Mouse (Mus musculus): ENCODE measurements around the gene Ace2. TPM values are rescaled to one million over a fixed set of nuclear protein-coding genes. Genes with fewer than 3 reads are reported as not detected.

The Ace2 gene
- polyA plus RNA-seq, 1 experiment, result 0.08 TPM

DNA sequence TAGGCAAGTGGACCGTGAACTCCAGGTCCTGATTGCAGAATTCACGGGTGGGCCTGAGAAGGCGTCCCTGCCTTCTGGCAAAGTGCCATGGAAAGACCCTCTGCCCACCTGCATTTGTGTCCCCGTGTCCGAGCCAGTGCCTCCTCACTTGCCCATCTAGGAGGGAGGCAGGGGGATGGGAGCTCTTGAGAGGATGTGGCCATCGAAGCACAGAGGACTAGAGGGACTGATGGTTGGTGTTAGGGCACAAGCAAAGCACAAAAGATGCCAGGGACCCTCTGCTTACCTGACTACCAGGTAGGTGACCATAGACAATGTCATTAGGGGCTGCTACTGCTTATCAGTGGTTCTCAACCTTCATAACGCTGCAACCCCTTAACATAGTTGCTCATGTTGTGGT lies 36.9 kb upstream of the Ace2 start:
- TF ChIP-seq POLR2A (IDR thresholded peaks at IDR 0.05; ENCODE audit: control insufficient read depth, extremely low read depth, insufficient read depth, low read length, poor library complexity) (no peak), CTCF (IDR thresholded peaks at IDR 0.05; ENCODE audit: borderline replicate concordance, control insufficient read depth, extremely low read depth, insufficient read depth, low read length, poor library complexity) (no peak)
- H3K4me1 ChIP-seq (replicated peaks; ENCODE audit: control insufficient read depth, insufficient read depth, low read length), result peaks cover 2% of the 10 kb centered on the region
- no peak overlapping the region for H3K27ac ChIP-seq (ENCODE audit: control insufficient read depth, insufficient read depth, low read length)
- DNase-seq, result no peak
- H3K27me3 ChIP-seq (ENCODE audit: control insufficient read depth, insufficient read depth, low read length), result no peaks in the 10 kb centered on the region
- no peak overlapping the region for H3K4me3 ChIP-seq (ENCODE audit: control insufficient read depth, insufficient read depth, low read length)
- WGBS, result 91% methylated on average over 7 of the region's 7 CpGs
- H3K36me3 ChIP-seq (ENCODE audit: control insufficient read depth, insufficient read depth, low read length), result no peaks in the 10 kb centered on the region

DNA sequence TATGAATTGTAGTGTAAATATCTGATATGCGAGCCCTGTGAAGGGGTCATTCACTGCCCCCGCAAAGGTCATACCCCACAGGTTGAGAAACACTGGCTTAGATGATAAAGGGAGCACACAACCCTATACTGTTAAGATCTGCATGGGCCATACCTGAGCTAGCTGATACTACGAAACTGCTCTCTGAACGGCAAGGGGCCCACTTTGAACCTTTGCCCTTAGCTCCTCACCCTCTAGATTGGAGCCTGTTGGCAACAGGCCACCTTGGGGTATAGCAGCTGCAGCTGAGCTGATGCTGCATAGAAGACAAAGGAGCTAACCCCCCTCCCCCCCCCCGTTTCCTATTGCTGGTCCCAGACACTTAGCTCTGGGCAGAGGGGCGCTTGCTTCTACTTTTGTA lies 36.5 kb upstream of the Ace2 start:
- TF ChIP-seq POLR2A (IDR thresholded peaks at IDR 0.05; ENCODE audit: control insufficient read depth, extremely low read depth, insufficient read depth, low read length, poor library complexity) (no peak), CTCF (IDR thresholded peaks at IDR 0.05; ENCODE audit: borderline replicate concordance, control insufficient read depth, extremely low read depth, insufficient read depth, low read length, poor library complexity) (no peak)

DNA sequence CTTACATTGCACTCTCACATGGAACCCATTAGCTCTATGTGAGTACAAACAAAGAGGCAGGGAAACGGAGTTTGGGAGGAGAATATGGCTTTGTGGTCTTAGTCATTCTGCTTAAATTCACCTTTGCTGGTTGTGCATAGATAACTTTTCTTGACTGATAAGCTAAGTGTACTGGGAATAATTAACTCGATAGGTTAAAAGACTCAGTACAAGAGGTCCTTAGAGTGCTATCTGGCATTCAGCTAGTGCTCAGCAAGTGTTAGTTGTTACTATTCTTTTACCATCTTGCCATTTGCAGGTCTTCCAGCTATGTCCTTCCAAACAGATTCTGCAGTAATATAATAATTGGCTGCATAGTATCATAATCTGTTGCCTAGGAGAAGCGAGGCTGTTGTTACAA lies 28.0 kb upstream of the Ace2 start:
- WGBS, result 95% methylated on average over 3 of the region's 3 CpGs
- no peak for DNase-seq
- no peaks in the 10 kb centered on the region for H3K27me3 ChIP-seq (ENCODE audit: control insufficient read depth, insufficient read depth, low read length)
- TF ChIP-seq CTCF (IDR thresholded peaks at IDR 0.05; ENCODE audit: borderline replicate concordance, control insufficient read depth, extremely low read depth, insufficient read depth, low read length, poor library complexity) (no peak), POLR2A (IDR thresholded peaks at IDR 0.05; ENCODE audit: control insufficient read depth, extremely low read depth, insufficient read depth, low read length, poor library complexity) (no peak)
- no peak overlapping the region for H3K4me3 ChIP-seq (ENCODE audit: control insufficient read depth, insufficient read depth, low read length)
- H3K27ac ChIP-seq (ENCODE audit: control insufficient read depth, insufficient read depth, low read length), result no peak overlapping the region
- no peaks in the 10 kb centered on the region for H3K36me3 ChIP-seq (ENCODE audit: control insufficient read depth, insufficient read depth, low read length)
- H3K4me1 ChIP-seq (replicated peaks; ENCODE audit: control insufficient read depth, insufficient read depth, low read length), result no peaks in the 10 kb centered on the region

More for the DNA sequence above, 36.5 kb upstream of the Ace2 start:
- Histone ChIP-seq H3K27ac (ENCODE audit: control insufficient read depth, insufficient read depth, low read length) (no peak overlapping the region), H3K4me3 (ENCODE audit: control insufficient read depth, insufficient read depth, low read length) (no peak overlapping the region), H3K27me3 (ENCODE audit: control insufficient read depth, insufficient read depth, low read length) (no peaks in the 10 kb centered on the region), H3K36me3 (ENCODE audit: control insufficient read depth, insufficient read depth, low read length) (no peaks in the 10 kb centered on the region), H3K4me1 (replicated peaks; ENCODE audit: control insufficient read depth, insufficient read depth, low read length) (peaks cover 2% of the 10 kb centered on the region)
- DNase-seq, result peak; percentile 1
- 54% methylated on average over 6 of the region's 6 CpGs for WGBS

DNA sequence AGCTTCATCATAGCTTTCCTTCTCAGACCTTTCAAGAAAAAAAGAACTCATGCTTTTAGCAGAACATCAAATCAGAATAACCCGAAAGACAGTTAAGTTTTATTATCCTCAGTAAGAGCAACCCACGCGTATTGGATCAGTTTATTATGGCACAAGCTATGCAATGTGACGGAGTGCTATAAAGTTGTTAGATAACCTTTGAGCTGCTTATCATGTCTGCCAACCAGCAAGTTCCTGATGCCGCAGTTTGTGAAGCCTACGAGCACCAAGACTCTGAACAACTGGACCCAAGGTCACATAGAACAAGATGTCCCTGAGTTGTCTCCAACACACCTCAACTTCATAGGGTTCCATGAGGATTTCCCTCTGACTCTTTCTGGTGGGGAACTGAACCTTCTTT lies 25.4 kb upstream of the Ace2 start:
- no peak for TF ChIP-seq POLR2A (IDR thresholded peaks at IDR 0.05; ENCODE audit: control insufficient read depth, extremely low read depth, insufficient read depth, low read length, poor library complexity)
- TF ChIP-seq CTCF (IDR thresholded peaks at IDR 0.05; ENCODE audit: borderline replicate concordance, control insufficient read depth, extremely low read depth, insufficient read depth, low read length, poor library complexity), result no peak
- no peak for DNase-seq
- 97% methylated on average over 6 of the region's 6 CpGs for WGBS
- Histone ChIP-seq H3K4me1 (replicated peaks; ENCODE audit: control insufficient read depth, insufficient read depth, low read length) (no peaks in the 10 kb centered on the region), H3K27ac (ENCODE audit: control insufficient read depth, insufficient read depth, low read length) (no peak overlapping the region), H3K27me3 (ENCODE audit: control insufficient read depth, insufficient read depth, low read length) (no peaks in the 10 kb centered on the region), H3K36me3 (ENCODE audit: control insufficient read depth, insufficient read depth, low read length) (no peaks in the 10 kb centered on the region), H3K4me3 (ENCODE audit: control insufficient read depth, insufficient read depth, low read length) (no peak overlapping the region)

DNA sequence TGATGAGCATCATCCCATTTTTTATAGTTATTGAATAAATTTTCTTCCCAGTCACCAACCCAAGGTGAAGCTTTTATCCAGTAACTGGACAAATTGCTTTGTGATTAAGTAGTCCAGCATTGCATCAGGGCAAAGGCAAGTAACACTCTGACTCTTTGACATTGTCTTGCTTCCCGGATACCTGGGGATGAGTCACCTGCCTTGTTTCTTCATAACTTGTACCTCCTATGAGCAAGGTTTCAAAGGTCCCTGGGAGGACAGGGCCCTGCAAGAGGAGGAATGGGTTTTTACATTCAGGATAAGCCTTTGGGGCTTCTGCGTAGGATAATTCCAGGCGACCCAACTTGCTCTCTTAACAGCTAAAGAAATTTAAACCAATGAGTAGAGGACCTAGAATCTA lies 15.2 kb upstream of the Ace2 start:
- Histone ChIP-seq H3K4me3 (ENCODE audit: control insufficient read depth, insufficient read depth, low read length) (no peak overlapping the region), H3K36me3 (ENCODE audit: control insufficient read depth, insufficient read depth, low read length) (no peaks in the 10 kb centered on the region), H3K4me1 (replicated peaks; ENCODE audit: control insufficient read depth, insufficient read depth, low read length) (no peaks in the 10 kb centered on the region), H3K27me3 (ENCODE audit: control insufficient read depth, insufficient read depth, low read length) (no peaks in the 10 kb centered on the region), H3K27ac (ENCODE audit: control insufficient read depth, insufficient read depth, low read length) (no peak overlapping the region)
- 99% methylated on average over 3 of the region's 3 CpGs for WGBS
- no peak for DNase-seq
- TF ChIP-seq CTCF (IDR thresholded peaks at IDR 0.05; ENCODE audit: borderline replicate concordance, control insufficient read depth, extremely low read depth, insufficient read depth, low read length, poor library complexity) (no peak), POLR2A (IDR thresholded peaks at IDR 0.05; ENCODE audit: control insufficient read depth, extremely low read depth, insufficient read depth, low read length, poor library complexity) (no peak)

DNA sequence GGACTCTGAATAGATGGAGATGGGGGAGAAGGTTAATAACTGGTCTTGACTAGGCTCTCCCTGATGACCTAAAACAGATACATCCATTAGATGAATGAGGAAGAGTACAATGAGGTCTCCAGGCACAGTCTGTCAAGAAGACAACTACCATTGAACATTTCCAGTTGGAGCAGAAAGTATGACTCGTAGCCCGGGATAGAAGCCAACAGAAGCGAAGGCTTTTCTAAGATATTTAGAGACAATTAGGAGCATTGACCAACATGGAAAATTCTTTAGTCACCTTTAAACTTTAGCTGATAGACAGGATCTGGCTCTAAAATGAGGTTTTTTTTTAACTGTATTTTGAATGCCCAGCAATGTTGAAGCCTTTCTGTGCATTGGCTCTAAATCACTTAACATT lies 5.6 kb upstream of the Ace2 start:
- DNase-seq, result no peak
- WGBS, result 92% methylated on average over 3 of the region's 3 CpGs

DNA sequence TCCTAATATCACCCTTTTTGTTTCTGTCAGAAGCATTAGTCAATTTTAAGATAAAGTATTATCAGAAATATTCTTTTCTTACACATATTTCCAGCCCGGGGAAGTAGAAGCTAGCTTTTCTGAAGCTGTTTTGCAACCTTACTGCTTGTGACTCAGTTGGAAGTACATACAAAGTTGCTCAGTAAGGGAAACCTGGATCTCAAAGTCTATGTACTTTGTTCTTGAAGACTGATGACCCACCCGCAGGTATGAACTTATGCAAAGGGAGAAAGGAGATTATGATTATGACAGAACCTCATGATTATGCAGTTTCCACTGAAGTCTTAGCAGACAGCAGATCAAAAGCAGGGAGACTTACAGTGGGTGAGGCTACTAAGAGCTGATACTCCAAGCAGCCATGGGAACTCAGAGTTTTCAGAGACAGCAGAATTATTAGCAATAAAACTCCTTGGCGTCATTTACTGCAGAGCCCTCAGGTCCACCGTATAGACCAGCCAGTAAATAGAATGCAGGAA lies 3.8 kb upstream of the Ace2 start:
- Histone ChIP-seq H3K27me3 (ENCODE audit: control insufficient read depth, insufficient read depth, low read length) (no peaks in the 10 kb centered on the region), H3K27ac (ENCODE audit: control insufficient read depth, insufficient read depth, low read length) (no peak overlapping the region), H3K36me3 (ENCODE audit: control insufficient read depth, insufficient read depth, low read length) (no peaks in the 10 kb centered on the region), H3K4me3 (ENCODE audit: control insufficient read depth, insufficient read depth, low read length) (no peak overlapping the region), H3K4me1 (replicated peaks; ENCODE audit: control insufficient read depth, insufficient read depth, low read length) (no peaks in the 10 kb centered on the region)
- DNase-seq, result no peak
- TF ChIP-seq CTCF (IDR thresholded peaks at IDR 0.05; ENCODE audit: borderline replicate concordance, control insufficient read depth, extremely low read depth, insufficient read depth, low read length, poor library complexity) (no peak), POLR2A (IDR thresholded peaks at IDR 0.05; ENCODE audit: control insufficient read depth, extremely low read depth, insufficient read depth, low read length, poor library complexity) (no peak)
- 95% methylated on average over 4 of the region's 4 CpGs for WGBS

More for the DNA sequence above, 5.6 kb upstream of the Ace2 start:
- no peak overlapping the region for H3K27ac ChIP-seq (ENCODE audit: control insufficient read depth, insufficient read depth, low read length)
- H3K4me3 ChIP-seq (ENCODE audit: control insufficient read depth, insufficient read depth, low read length), result no peak overlapping the region
- no peaks in the 10 kb centered on the region for H3K4me1 ChIP-seq (replicated peaks; ENCODE audit: control insufficient read depth, insufficient read depth, low read length)
- TF ChIP-seq POLR2A (IDR thresholded peaks at IDR 0.05; ENCODE audit: control insufficient read depth, extremely low read depth, insufficient read depth, low read length, poor library complexity), result no peak
- TF ChIP-seq CTCF (IDR thresholded peaks at IDR 0.05; ENCODE audit: borderline replicate concordance, control insufficient read depth, extremely low read depth, insufficient read depth, low read length, poor library complexity), result no peak
- H3K36me3 ChIP-seq (ENCODE audit: control insufficient read depth, insufficient read depth, low read length), result no peaks in the 10 kb centered on the region
- no peaks in the 10 kb centered on the region for H3K27me3 ChIP-seq (ENCODE audit: control insufficient read depth, insufficient read depth, low read length)

All from thymus, adult 2 months (tissue).